Mouse (Mus musculus) R1 (cell line): ENCODE results near the gene Rps25.

ENCODE experiments used
- DNase-seq: peaks from one replicate; pipeline ENCODE4 v3.0.0-alpha.2; 2018; ENCODE audit warnings: low read depth, low spot score

The Rps25 gene

GRCm38 (mm10) chr9:44454132-44454890 lies 47.4 kb downstream of the Rps25 start:
- peak; percentile 85 for DNase-seq

DNA sequence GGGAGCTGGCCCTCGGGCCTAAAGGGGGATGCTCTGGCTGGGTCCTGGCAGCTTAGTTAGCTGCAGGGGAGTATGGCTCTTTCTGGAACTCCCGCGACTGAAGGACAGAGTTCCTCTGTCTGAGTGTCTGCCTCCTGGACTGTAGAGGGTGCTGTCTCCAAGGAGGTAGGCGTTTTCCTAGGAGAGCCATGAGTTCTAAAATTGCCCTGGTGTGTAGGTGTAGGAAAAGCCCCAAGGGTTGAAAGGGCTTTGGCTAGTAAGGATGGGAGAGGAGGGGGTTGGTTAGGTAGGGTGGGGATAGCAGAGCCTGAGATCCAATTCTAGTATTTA lies 47.9 kb downstream of the Rps25 start, which contains the start of gene Upk2:
Gene Upk2, minus strand, starts transcription at position 86 of the 330 bp plus-strand sequence.
- peak; percentile 72 for DNase-seq

GRCm38 (mm10) chr9:44457035-44457742 lies 50.2 kb downstream of the Rps25 start:
- DNase-seq = peak; percentile 85
